Mouse (Mus musculus): ENCODE data around the gene Slc25a13. TPM values are rescaled to one million over a fixed set of nuclear protein-coding genes. Genes with fewer than 3 reads are reported as not detected.

The Slc25a13 gene
- total RNA-seq (2015) (25.0 and 27.5 TPM in 2 replicates), total RNA-seq (2017) (34.8 and 38.8 TPM in 2 replicates)

DNA sequence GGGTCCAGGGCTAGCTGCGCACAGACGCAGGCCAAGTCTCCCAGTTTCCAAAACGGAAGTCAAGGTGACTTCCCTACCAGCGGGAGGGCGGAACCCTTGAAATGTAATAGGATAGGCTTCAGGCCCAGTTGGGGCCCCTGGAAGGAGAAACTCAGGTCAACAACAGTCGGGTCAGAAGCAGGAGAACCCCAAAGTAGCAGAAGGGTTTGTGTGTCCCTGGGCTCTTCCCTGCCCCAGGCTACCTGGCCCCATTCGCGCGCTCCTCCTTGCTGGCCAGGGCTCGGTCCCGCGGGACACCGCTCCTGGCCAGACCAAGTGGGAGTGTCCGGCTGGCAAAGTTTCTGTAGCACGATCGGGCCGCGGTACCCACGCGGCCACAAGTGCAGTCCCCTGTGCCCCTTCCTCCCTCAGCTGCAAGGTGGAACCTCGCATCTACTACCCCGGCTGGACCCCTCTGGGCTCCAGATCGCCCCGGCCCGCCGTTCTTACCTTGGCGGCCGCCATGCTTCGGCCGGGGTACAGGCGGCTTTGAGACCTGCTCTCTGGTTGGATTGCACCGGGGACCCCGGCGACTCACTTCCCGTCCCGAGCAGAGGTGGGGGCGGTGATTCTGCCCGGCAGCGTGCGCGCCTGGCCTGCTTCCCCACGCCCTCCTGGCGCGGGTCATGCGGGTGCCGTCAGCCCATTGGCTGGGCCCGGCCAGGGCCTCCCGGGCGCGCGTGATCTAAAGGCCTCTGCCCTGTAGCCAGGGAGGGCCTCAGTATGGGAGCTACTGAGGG, at the start of gene Slc25a13:
Gene Slc25a13 (minus strand): TSS at position 667 of the 779 bp plus-strand sequence.
- peak; percentile 96 for ATAC-seq (replicated peaks; ENCODE audit: poor library complexity)

DNA sequence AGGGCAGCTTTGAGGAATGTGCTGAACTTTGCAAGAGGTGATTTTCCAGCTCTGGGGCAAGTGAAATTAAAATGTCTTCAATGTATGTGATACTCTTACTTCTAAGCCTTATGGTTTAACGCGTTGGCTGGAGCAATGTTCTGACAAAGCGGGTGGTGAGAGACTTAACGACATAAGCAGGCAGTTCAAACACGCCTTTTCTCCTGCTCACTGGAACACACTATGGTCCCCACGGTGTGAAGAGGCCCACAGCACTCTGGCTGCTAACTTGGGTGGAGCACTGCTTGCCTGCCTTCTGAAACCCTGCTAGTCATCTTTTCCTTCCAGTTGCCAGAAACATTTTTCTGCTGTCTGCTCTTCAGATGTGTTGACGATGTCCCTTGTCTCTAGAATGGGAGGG, 48.8 kb upstream of the Slc25a13 start:
- no peak for ATAC-seq (replicated peaks; ENCODE audit: poor library complexity)

DNA sequence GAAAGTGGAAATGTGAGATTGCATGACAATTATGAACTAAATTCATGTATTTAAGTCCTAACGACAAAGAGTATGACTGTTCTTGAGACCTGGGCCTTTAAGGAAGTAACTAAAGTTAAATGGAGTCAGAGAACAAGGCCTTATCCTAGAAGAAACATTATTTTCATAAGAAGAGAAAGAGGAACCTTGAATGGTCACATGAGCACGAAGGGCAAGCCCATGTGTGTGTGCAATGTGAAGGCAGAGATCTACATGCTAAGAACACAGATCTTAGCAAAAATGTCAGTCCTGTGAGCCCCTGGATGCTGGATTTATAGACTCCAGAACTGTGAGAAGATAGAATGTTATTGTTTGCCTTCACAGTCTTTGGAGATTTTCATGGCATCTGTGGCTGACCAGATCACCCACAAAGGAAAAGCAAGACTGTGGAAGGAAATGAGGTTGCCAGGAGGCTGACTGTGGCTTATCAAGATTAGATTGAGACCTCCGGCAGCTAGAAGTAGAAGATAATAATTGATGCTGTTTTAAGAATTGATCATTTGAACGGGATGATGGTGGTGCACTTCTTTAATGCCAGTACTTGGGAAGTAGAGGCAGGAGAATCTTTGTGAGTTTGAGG, 46.4 kb upstream of the Slc25a13 start:
- ATAC-seq (replicated peaks; ENCODE audit: poor library complexity) = peak; percentile 85

GRCm38 (mm10) chr6:6260917-6261316, 43.9 kb upstream of the Slc25a13 start:
- no peak for ATAC-seq (replicated peaks; ENCODE audit: poor library complexity)

DNA sequence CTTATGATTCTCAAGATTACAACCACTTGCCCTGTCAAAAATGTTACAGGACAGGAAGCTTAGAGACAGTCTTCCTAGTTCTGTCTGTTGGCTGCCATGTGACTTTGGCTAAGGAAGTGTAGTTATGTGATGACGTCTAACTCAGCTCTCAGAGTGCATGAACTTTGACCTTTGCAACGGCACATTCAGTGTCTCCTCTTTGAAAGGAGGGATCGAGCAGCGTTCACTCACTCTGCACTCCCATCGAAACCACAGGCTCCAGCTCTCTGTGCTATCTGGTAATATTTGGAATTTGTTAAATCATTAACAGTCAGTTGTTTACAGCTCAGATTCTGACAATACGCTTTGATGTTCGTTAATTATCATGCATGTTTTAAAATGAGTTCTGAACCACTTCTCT, 31.5 kb upstream of the Slc25a13 start:
- ATAC-seq (replicated peaks; ENCODE audit: poor library complexity) = no peak

DNA sequence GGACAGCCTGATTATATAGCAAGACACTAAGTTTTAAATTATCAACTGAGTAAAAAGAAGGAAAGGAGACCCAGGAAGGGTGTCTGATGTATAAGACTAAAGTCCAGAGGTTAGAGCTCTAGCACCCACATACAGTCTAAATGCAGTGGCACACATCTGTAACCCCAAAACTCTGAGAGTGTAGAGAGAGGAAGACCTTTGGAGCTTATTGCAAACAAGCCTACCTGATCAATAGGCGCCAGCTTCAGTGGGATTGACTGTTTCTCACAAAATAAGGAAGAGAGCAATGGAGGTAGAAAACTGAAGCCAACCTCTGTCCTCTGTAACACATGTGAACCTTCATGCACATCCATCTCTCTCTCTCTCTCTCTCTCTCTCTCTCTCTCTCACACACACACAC, 26.9 kb upstream of the Slc25a13 start:
- no peak for ATAC-seq (replicated peaks; ENCODE audit: poor library complexity)

- ATAC-seq (replicated peaks; ENCODE audit: poor library complexity) = no peak
Observed at GRCm38 (mm10) chr6:6242114-6242513, 25.1 kb upstream of the Slc25a13 start.

DNA sequence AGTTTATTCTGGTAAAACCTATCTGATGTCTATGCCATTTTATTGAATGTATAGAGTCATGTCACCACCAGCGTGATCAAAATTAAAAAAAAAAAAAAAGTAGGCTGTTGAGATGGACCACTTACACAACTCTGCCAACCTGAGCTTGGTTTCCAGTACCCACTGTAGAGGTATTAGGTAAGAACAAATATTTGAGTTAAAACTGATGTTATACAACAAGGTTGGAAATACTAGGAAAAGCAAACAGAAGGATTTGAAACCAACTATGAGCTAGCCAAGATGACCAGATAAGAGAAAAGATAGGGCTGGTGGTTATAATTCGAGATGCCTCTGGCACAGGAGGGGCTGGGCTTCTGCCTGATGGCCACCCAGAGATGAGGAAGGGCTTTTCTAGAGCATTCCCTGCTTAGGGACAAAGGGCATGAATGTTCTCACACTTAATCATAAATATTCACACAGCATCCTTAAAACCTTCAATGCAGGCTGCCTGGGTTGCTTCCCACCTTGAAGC, 19.9 kb upstream of the Slc25a13 start:
- no peak for ATAC-seq (replicated peaks; ENCODE audit: poor library complexity)

GRCm38 (mm10) chr6:6230262-6230661, 13.3 kb upstream of the Slc25a13 start:
- ATAC-seq (replicated peaks; ENCODE audit: poor library complexity) = peak; percentile 77

DNA sequence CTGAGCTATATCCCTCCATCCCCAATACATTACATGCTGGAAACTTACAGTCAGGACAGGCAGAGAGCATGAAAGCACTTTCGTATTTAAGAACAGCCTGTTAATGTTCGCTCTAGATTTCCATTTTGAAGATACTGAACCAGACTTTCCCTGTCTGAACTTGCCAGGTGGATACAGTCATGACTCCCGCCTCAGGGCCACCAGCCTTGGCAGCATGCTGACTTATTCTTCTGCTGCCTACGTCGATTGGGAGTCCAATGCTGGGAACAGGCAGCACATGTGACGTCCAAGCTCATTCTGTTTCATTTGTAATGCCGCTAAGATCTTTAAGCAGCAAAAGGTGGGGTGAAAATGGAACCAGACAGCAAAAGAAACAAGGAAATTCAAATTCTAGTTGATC, 5.7 kb upstream of the Slc25a13 start:
- no peak for ATAC-seq (replicated peaks; ENCODE audit: poor library complexity)

DNA sequence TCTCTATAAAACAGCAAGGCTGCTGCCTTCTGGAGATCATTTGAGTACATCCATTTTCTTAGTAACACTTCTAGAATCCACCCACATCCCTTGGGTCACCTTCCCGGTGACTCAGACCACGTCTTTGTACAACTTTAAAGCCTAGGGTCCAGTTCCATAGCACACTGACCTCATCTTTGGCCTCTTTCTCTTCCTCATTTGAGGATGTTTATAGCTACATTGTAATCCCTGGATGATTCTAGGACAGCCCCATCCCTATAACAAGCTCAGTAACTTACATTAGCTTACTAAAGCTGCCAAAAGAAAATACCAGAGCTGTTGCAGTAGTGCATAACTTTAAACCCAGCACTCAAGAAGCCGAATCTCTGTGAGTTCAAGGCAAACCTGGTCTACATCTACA, 3.6 kb upstream of the Slc25a13 start:
- no peak for ATAC-seq (replicated peaks; ENCODE audit: poor library complexity)

- no peak for ATAC-seq (replicated peaks; ENCODE audit: poor library complexity)
Observed at GRCm38 (mm10) chr6:6219661-6220370, 2.8 kb upstream of the Slc25a13 start.

- ATAC-seq (replicated peaks; ENCODE audit: poor library complexity) = no peak
Observed at GRCm38 (mm10) chr6:6217286-6217625, 283 bp upstream of the Slc25a13 start.

DNA sequence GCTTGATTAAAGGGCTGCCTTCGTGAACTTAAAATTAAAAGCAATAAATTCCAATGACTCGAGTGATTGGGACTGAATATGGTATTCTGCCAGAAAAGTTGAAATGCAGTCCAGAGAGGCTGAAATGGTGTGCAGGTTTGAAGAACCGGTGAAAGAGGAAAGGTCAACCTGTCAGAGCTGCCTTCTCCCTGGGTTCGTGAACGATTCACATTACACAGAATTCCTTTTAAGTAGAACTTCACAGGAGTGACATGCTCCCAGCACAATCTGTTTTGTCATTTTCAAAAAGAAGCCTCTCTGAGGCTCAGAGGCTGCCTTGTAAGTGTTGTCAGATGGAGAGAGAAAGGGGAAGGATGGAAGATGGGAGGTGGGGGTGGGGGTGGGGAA, 860 bp downstream of the Slc25a13 start:
- no peak for ATAC-seq (replicated peaks; ENCODE audit: poor library complexity)

GRCm38 (mm10) chr6:6212360-6213310, 4.3 kb downstream of the Slc25a13 start:
- no peak for ATAC-seq (replicated peaks; ENCODE audit: poor library complexity)

DNA sequence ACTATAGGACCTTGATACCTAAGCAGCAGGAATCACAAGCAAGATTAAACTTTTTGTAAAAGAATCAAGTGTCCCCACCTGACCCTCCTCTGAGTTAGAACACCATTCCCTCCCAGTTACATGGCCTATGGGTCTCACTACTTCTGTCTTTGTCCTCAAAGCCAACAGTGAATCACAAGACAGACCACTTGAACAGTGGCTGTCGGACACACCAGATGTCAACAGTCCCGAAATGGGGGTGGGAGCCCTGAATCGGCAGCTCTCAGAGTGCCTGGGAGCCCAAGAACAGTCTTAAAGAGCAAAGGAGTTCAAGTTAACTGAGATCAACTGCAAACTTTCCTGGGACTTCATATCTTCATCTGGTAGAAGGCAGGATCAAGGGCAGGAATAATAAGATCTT, 5.0 kb downstream of the Slc25a13 start:
- ATAC-seq (replicated peaks; ENCODE audit: poor library complexity) = no peak

GRCm38 (mm10) chr6:6210637-6211036, 6.3 kb downstream of the Slc25a13 start:
- ATAC-seq (replicated peaks; ENCODE audit: poor library complexity) = no peak

GRCm38 (mm10) chr6:6208351-6209059, 8.5 kb downstream of the Slc25a13 start:
- ATAC-seq (replicated peaks; ENCODE audit: poor library complexity) = peak; percentile 51

DNA sequence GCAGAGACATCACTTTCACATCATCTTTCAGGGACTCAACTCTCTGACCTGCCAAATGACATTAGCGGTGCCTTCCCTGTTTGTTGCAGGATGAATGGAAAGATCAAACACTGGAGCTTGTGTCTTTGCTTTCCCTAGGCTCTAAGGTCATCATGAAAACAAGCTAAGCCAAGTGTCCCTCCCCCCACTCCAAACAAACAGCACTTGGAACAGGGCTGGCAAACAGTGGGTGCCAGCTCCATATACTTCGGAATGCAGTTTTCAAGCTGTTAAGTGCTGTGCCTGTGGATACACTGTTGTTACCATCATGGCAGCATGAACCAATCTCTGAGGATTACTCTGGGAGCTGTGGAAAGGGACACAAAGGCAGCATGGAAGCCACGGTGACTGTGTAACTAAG, 9.1 kb downstream of the Slc25a13 start:
- no peak for ATAC-seq (replicated peaks; ENCODE audit: poor library complexity)

DNA sequence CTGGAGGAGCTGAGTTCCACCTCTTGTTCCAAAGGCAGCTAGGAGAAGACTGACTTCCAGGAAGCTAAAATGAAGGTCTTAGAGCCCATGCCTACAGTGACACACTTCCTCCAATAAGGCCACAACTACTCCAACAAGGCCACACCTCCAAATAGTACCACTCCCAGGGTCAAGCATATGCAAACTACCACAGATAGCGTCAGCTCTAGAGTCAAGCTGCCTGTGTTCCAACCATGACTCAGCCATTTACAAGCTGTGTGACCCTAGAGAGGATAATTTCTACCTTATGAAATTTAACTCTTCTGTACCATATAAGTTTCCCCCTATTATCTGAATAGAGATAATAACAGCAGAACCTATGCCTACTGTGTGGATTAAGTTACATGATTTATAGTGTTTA, 9.6 kb downstream of the Slc25a13 start:
- peak; percentile 46; the same call in 1 of the 2 replicates for ATAC-seq (replicated peaks; ENCODE audit: poor library complexity)
